Mouse (Mus musculus): ENCODE results near the gene Mgmt.

Gene Mgmt

GRCm38 (mm10) chr7:136912901-136913300, 18.5 kb downstream of the Mgmt start:
- no peak for DNase-seq (ENCODE audit: low read depth, low spot score)

- no peak for DNase-seq (ENCODE audit: low read depth, low spot score)
Measured at GRCm38 (mm10) chr7:136916021-136916420, 21.6 kb downstream of the Mgmt start.

GRCm38 (mm10) chr7:136920976-136921755, 26.8 kb downstream of the Mgmt start:
- no peak for DNase-seq (ENCODE audit: low read depth, low spot score)

- no peak for DNase-seq (ENCODE audit: low read depth, low spot score)
Measured at GRCm38 (mm10) chr7:136922230-136922629, 27.8 kb downstream of the Mgmt start.

GRCm38 (mm10) chr7:136924610-136925260, 30.3 kb downstream of the Mgmt start:
- DNase-seq (ENCODE audit: low read depth, low spot score): no peak

- DNase-seq (ENCODE audit: low read depth, low spot score): no peak
Measured at GRCm38 (mm10) chr7:136926178-136926577, 31.8 kb downstream of the Mgmt start.

- DNase-seq (ENCODE audit: low read depth, low spot score): no peak
Measured at GRCm38 (mm10) chr7:136930451-136930850, 36.0 kb downstream of the Mgmt start.

GRCm38 (mm10) chr7:136933367-136933766, 39.0 kb downstream of the Mgmt start:
- DNase-seq (ENCODE audit: low read depth, low spot score): no peak

- DNase-seq (ENCODE audit: low read depth, low spot score): no peak
Measured at GRCm38 (mm10) chr7:136934336-136934735, 39.9 kb downstream of the Mgmt start.

GRCm38 (mm10) chr7:136934784-136935183, 40.4 kb downstream of the Mgmt start:
- no peak for DNase-seq (ENCODE audit: low read depth, low spot score)

GRCm38 (mm10) chr7:136938371-136938770, 44.0 kb downstream of the Mgmt start:
- DNase-seq (ENCODE audit: low read depth, low spot score): no peak

- no peak for DNase-seq (ENCODE audit: low read depth, low spot score)
Measured at GRCm38 (mm10) chr7:136942414-136942813, 48.0 kb downstream of the Mgmt start.

GRCm38 (mm10) chr7:136943886-136944285, 49.5 kb downstream of the Mgmt start:
- no peak for DNase-seq (ENCODE audit: low read depth, low spot score)

GRCm38 (mm10) chr7:136945697-136946096, 51.3 kb downstream of the Mgmt start:
- no peak for DNase-seq (ENCODE audit: low read depth, low spot score)

- DNase-seq (ENCODE audit: low read depth, low spot score): no peak
Measured at GRCm38 (mm10) chr7:136946131-136946530, 51.7 kb downstream of the Mgmt start.

- no peak for DNase-seq (ENCODE audit: low read depth, low spot score)
Measured at GRCm38 (mm10) chr7:136948275-136948810, 53.9 kb downstream of the Mgmt start.

GRCm38 (mm10) chr7:136952608-136953007, 58.2 kb downstream of the Mgmt start:
- no peak for DNase-seq (ENCODE audit: low read depth, low spot score)

- no peak for DNase-seq (ENCODE audit: low read depth, low spot score)
Measured at GRCm38 (mm10) chr7:136953251-136953650, 58.8 kb downstream of the Mgmt start.

- no peak for DNase-seq (ENCODE audit: low read depth, low spot score)
Measured at GRCm38 (mm10) chr7:136972361-136972760, 77.9 kb downstream of the Mgmt start.

- no peak for DNase-seq (ENCODE audit: low read depth, low spot score)
Measured at GRCm38 (mm10) chr7:136975001-136975400, 80.6 kb downstream of the Mgmt start.

- DNase-seq (ENCODE audit: low read depth, low spot score): no peak
Measured at GRCm38 (mm10) chr7:136997456-136997855, 103.0 kb downstream of the Mgmt start.

- DNase-seq (ENCODE audit: low read depth, low spot score): no peak
Measured at GRCm38 (mm10) chr7:137000703-137001102, 106.3 kb downstream of the Mgmt start.

GRCm38 (mm10) chr7:137001215-137001614, 106.8 kb downstream of the Mgmt start:
- DNase-seq (ENCODE audit: low read depth, low spot score): no peak

Measured in brain, embryonic 18.5 days (tissue).